Mouse (Mus musculus) midbrain, embryonic 14.5 days (tissue): Measurements from ENCODE around the gene Olfr323. TPM values are rescaled to one million over a fixed set of nuclear protein-coding genes. Genes with fewer than 3 reads are reported as not detected.

Source experiments
- ATAC-seq: fragments of 200-750 bp; cut with Nextera tagmentation; 2 replicates; pipeline ENCODE4 v1.8.0; 2017; ENCODE audit warnings: moderate number of reproducible peaks, moderate library complexity; ENCODE audit not compliant: low FRiP score, low TSS enrichment
- DNase-seq: peaks from one replicate; pipeline ENCODE4 v3.0.0-alpha.2; 2015
- H3K27ac ChIP-seq: fragments of 300-500 bp; sonication (generic); replicated peaks from 2 replicates; pipeline ENCODE4 v1.5.1; 2014; ENCODE audit warnings: mild to moderate bottlenecking, low read depth, low read length, moderate library complexity
- H3K27me3 ChIP-seq: fragments of 300-500 bp; sonication (generic); 2 replicates; pipeline ENCODE4 v1.6.1; 2014; ENCODE audit warnings: low read length, control low read depth, mixed read lengths; ENCODE audit not compliant: control insufficient read depth, insufficient read depth
- H3K36me3 ChIP-seq: fragments of 300-500 bp; sonication (generic); 2 replicates; pipeline ENCODE4 v1.6.1; 2014; ENCODE audit warnings: low read length, control low read depth; ENCODE audit not compliant: control insufficient read depth, insufficient read depth
- H3K4me1 ChIP-seq: fragments of 300-500 bp; sonication (generic); 2 replicates; pipeline ENCODE4 v1.6.1; 2014; ENCODE audit warnings: mild to moderate bottlenecking, antibody characterized with exemption, low read length, control low read depth; ENCODE audit not compliant: control insufficient read depth, insufficient read depth
- H3K4me2 ChIP-seq: fragments of 300-500 bp; sonication (generic); 2 replicates; pipeline ENCODE4 v1.6.1; 2014; ENCODE audit warnings: mild to moderate bottlenecking, low read length, moderate library complexity
- H3K4me3 ChIP-seq: fragments of 300-500 bp; sonication (generic); replicated peaks from 2 replicates; pipeline ENCODE4 v1.5.1; 2014; ENCODE audit warnings: low read depth, low read length
- H3K9ac ChIP-seq: fragments of 300-500 bp; sonication (generic); replicated peaks from 2 replicates; pipeline ENCODE4 v1.6.1; 2014; ENCODE audit warnings: mild to moderate bottlenecking, low read length, moderate library complexity
- H3K9me3 ChIP-seq: fragments of 300-500 bp; sonication (generic); 2 replicates; pipeline ENCODE4 v1.6.1; 2016; ENCODE audit warnings: low read length, control low read depth, mixed read lengths; ENCODE audit not compliant: control insufficient read depth
- WGBS: fragments of 180-500 bp; shearing (Covaris S2); extraction: QIAGEN DNeasy Blood & Tissue Kit; methylation state at CpG from one replicate; pipeline ENCODE4 v1.1.7; 2014; 5-methylcytosine and 5-hydroxymethylcytosine counted together
- polyA plus RNA-seq: library from polyadenylated mRNA; unstranded; fragments of >200 nt; fragmentation: Nextera tagmentation; extraction: Ambion mirVana; gene quantifications from 2 replicates; pipeline ENCODE4 v1.2.1, GENCODE M21; 2014

Olfr323 gene
- polyA plus RNA-seq, 1 experiment from 2014 or later = not detected

GRCm38 (mm10) chr11:58588620-58589250 is 41.6 kb downstream of the Olfr323 start:
- no peaks in the 10 kb centered on the region for H3K4me1 ChIP-seq
- no peaks in the 10 kb centered on the region for H3K9me3 ChIP-seq
- no peak overlapping the region for H3K4me3 ChIP-seq
- no peak overlapping the region for H3K27ac ChIP-seq
- no peak overlapping the region for H3K9ac ChIP-seq
- ATAC-seq (no peak), DNase-seq (peak; percentile 32)
- no peaks in the 10 kb centered on the region for H3K27me3 ChIP-seq
- no peaks in the 10 kb centered on the region for H3K36me3 ChIP-seq
- WGBS = 69% methylated on average over 3 of the region's 3 CpGs
- H3K4me2 ChIP-seq = no peak overlapping the region

GRCm38 (mm10) chr11:58587898-58588348 is 42.4 kb downstream of the Olfr323 start:
- Histone ChIP-seq H3K36me3 (no peaks in the 10 kb centered on the region), H3K27me3 (no peaks in the 10 kb centered on the region), H3K4me3 (no peak overlapping the region), H3K27ac (no peak overlapping the region), H3K9ac (no peak overlapping the region), H3K4me1 (no peaks in the 10 kb centered on the region), H3K9me3 (no peaks in the 10 kb centered on the region), H3K4me2 (no peak overlapping the region)
- 70% methylated on average over 7 of the region's 7 CpGs for WGBS
- DNase-seq = peak; percentile 57
- ATAC-seq = no peak

GRCm38 (mm10) chr11:58578636-58579035 is 51.7 kb downstream of the Olfr323 start:
- ATAC-seq = no peak
- DNase-seq = no peak
- Histone ChIP-seq H3K36me3 (no peaks in the 10 kb centered on the region), H3K4me3 (no peak overlapping the region), H3K27ac (no peak overlapping the region), H3K9me3 (no peaks in the 10 kb centered on the region), H3K27me3 (no peaks in the 10 kb centered on the region), H3K4me1 (no peaks in the 10 kb centered on the region), H3K9ac (no peak overlapping the region), H3K4me2 (no peak overlapping the region)
- 88% methylated on average over 8 of the region's 8 CpGs for WGBS

- 82% methylated on average over 1 of the region's 1 CpGs for whole genome bisulfite sequencing
- Histone ChIP-seq H3K4me1 (no peaks in the 10 kb centered on the region), H3K9ac (no peak within 1 kb of the TSS), H3K36me3 (no peaks in the 10 kb centered on the region), H3K27me3 (no peaks in the 10 kb centered on the region), H3K4me2 (no peak within 1 kb of the TSS), H3K4me3 (no peak within 1 kb of the TSS), H3K27ac (no peak within 1 kb of the TSS), H3K9me3 (no peaks in the 10 kb centered on the region)
- ATAC-seq = no peak
- no peak for DNase-seq
These were observed 52.9 kb downstream of the Olfr323 start, which contains the start of gene Olfr325 for GRCm38 (mm10) chr11:58577430-58577829. Gene Olfr325, plus strand, starts transcription at chr11:58577730.

Other genes with a start within 250 kb of the Olfr323 start
- not detected in 2 replicates for gene 1810065E05Rik, start 209.4 kb downstream of the Olfr323 start, polyA plus RNA-seq
- not detected in 2 replicates for gene Gm12253, start 197.9 kb downstream of the Olfr323 start, polyA plus RNA-seq
- gene Lypd9, start 177.6 kb downstream of the Olfr323 start, polyA plus RNA-seq = not detected in 2 replicates
- not detected in 2 replicates for gene Olfr30, start 168.2 kb downstream of the Olfr323 start, polyA plus RNA-seq
- gene Olfr332, start 137.9 kb downstream of the Olfr323 start, polyA plus RNA-seq = not detected in 2 replicates
- not detected in 2 replicates for gene Olfr331, start 127.9 kb downstream of the Olfr323 start, polyA plus RNA-seq
- gene Olfr330, start 95.7 kb downstream of the Olfr323 start, polyA plus RNA-seq = not detected in 2 replicates
- gene Olfr329-ps, start 84.1 kb downstream of the Olfr323 start, polyA plus RNA-seq = not detected in 2 replicates
- gene Olfr328, start 74.9 kb downstream of the Olfr323 start, polyA plus RNA-seq = 0.12 TPM in 1 of 2 replicates, not detected in the other
- gene Olfr224, start 59.9 kb downstream of the Olfr323 start, polyA plus RNA-seq = not detected in 2 replicates
- not detected in 2 replicates for gene Olfr325, start 52.8 kb downstream of the Olfr323 start, polyA plus RNA-seq
- not detected in 2 replicates for gene Olfr324, start 35.4 kb downstream of the Olfr323 start, polyA plus RNA-seq
- gene 2210407C18Rik, start 14.4 kb downstream of the Olfr323 start, polyA plus RNA-seq = not detected in 2 replicates
- 0.09 and 0.16 TPM in 2 replicates for gene Trim58, start 10.0 kb upstream of the Olfr323 start, polyA plus RNA-seq
- not detected in 2 replicates for gene Olfr322, start 28.3 kb upstream of the Olfr323 start, polyA plus RNA-seq
- gene Olfr320, start 50.6 kb upstream of the Olfr323 start, polyA plus RNA-seq = not detected in 2 replicates
- not detected in 2 replicates for gene Olfr319, start 68.7 kb upstream of the Olfr323 start, polyA plus RNA-seq
- not detected in 2 replicates for gene Olfr318, start 93.5 kb upstream of the Olfr323 start, polyA plus RNA-seq
- 0.19 and 0.25 TPM in 2 replicates for gene Olfr317, start 108.7 kb upstream of the Olfr323 start, polyA plus RNA-seq
- gene Olfr316, start 122.2 kb upstream of the Olfr323 start, polyA plus RNA-seq = not detected in 2 replicates
- gene Olfr315, start 142.7 kb upstream of the Olfr323 start, polyA plus RNA-seq = not detected in 2 replicates
- gene Olfr314, start 152.5 kb upstream of the Olfr323 start, polyA plus RNA-seq = not detected in 2 replicates
- 6.6 and 11.4 TPM in 2 replicates for gene Fam183b, start 171.5 kb upstream of the Olfr323 start, polyA plus RNA-seq
- not detected in 2 replicates for gene Olfr313, start 184.5 kb upstream of the Olfr323 start, polyA plus RNA-seq
- gene Olfr312, start 198.7 kb upstream of the Olfr323 start, polyA plus RNA-seq = not detected in 2 replicates
- gene Olfr311, start 208.8 kb upstream of the Olfr323 start, polyA plus RNA-seq = not detected in 2 replicates
- 23.7 and 26.8 TPM in 2 replicates for gene Gm12258, start 216.7 kb upstream of the Olfr323 start, polyA plus RNA-seq
- 9.1 and 14.4 TPM in 2 replicates for gene 2810021J22Rik, start 236.7 kb upstream of the Olfr323 start, polyA plus RNA-seq